Mouse (Mus musculus): ENCODE data around the gene Prox1. TPM values are rescaled to one million over a fixed set of nuclear protein-coding genes. Genes with fewer than 3 reads are reported as not detected.

Prox1 gene
- polyA plus RNA-seq (2015; fragmentation: Nextera tagmentation; extraction: Ambion mirVana), result 14.9 and 18.3 TPM in 2 replicates

DNA sequence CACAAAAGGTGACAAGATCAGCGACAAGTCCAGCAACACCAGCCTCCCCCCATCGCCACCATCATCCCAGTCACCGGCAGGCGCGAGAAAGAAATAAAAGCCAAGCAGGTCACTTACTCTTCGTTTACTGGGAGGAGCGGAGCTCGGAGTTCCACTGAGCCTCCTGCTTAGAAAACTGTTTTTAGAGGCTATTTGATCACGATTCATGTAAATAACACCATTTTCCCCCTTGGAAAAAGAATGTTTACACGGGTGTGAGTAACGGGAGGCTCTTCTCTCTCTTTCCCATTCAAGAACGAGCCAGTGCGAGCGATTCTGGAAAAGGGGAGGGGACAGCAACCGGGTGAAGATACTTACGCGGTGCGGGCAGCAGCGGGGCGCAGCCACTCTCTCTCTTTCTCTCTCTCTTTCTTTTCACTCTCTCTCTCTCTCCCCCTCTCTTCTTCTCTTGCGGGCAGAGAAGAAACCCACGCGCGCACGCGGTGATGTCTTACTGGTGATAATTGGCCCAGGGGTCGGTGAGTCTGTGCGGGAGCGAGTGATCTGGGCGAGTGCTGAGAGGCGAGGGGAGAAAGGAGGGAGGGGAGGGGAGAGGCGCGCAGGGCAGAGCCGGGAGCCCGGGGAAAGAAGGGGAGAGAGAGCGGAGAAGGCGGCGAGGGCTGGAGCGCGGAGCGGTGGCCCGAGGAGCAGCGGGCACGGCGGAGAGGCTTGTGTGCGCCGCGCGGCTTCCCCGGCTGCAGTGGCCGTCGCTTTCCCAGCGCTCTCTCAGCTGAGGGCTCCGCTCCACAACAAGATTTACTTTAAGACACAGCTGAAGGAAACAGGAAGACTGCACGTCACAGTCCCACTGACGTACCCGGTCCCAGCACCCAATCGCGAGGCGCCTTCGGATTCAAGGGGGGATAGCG is at the start of gene Prox1:
TSS of gene Prox1 (minus strand) at position 804 of the 908 bp plus-strand sequence.
- WGBS, result under 1% methylated on average over 56 of the region's 62 CpGs
- H3K4me1 ChIP-seq (replicated peaks), result peaks cover 42% of the 10 kb centered on the region

DNA sequence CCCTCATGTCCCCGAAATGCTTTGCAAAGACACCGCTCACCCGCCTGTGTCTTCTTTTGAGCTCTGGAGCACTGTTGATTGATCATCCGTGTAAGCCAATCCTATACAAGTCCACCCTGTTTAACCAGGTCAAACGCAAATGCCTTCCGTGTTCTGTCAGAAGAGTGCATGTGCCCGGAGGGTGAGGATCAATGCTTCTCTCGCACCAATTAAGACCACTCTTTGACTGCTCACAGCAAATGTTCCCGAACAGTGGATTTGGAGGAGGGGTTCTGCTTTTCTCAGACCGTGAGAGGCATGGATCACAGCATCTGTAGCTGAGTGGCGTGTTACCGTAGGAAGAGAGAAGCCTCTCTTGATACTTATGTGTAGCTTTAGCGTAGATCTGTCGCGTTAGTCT is 46.1 kb upstream of the Prox1 start:
- H3K9me3 ChIP-seq (replicated peaks), result no peaks in the 10 kb centered on the region
- H3K4me3 ChIP-seq, result no peak overlapping the region
- ATAC-seq (replicated peaks; ENCODE audit: insufficient number of reproducible peaks, insufficient read depth, low FRiP score, low read depth), result no peak
- no peaks in the 10 kb centered on the region for H3K36me3 ChIP-seq
- H3K27me3 ChIP-seq, result no peaks in the 10 kb centered on the region
- WGBS, result 82% methylated on average over 15 of the region's 15 CpGs
- H3K27ac ChIP-seq, result no peak overlapping the region
- H3K4me2 ChIP-seq, result no peak overlapping the region
- no peaks in the 10 kb centered on the region for H3K4me1 ChIP-seq (replicated peaks)
- no peak overlapping the region for H3K9ac ChIP-seq

More for the DNA sequence above, at the start of gene Prox1:
- Histone ChIP-seq H3K4me3 (peak within 1 kb of the TSS; percentile 86), H3K36me3 (no peaks in the 10 kb centered on the region), H3K4me2 (peak within 1 kb of the TSS; percentile 87), H3K27ac (peak within 1 kb of the TSS; percentile 98), H3K9me3 (replicated peaks) (no peaks in the 10 kb centered on the region), H3K9ac (peak within 1 kb of the TSS; percentile 89), H3K27me3 (peaks cover 12% of the 10 kb centered on the region; the same call in 1 of the 2 replicates)
- peak; percentile 80 for ATAC-seq (replicated peaks; ENCODE audit: insufficient number of reproducible peaks, insufficient read depth, low FRiP score, low read depth)

DNA sequence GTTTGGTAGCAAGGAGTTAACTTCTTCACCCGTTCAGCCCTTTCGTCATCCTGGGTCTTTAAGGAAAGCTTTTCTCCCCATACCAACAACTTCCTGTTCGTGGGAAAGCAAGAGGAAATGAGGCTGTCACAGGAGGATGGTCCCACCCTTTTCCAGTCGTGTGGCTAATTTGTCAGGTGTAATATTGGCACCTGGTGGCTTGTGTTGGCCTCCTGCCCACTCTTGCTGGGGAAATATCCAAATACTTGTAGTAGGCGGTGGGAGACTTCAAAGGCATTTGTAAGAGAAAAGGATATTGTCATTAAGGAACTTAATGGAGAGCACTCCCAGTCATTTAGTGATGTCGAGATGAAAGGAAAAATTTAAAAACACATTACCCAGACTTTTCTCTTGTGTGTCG is 44.1 kb upstream of the Prox1 start:
- H3K4me3 ChIP-seq, result no peak overlapping the region
- no peak for ATAC-seq (replicated peaks; ENCODE audit: insufficient number of reproducible peaks, insufficient read depth, low FRiP score, low read depth)

DNA sequence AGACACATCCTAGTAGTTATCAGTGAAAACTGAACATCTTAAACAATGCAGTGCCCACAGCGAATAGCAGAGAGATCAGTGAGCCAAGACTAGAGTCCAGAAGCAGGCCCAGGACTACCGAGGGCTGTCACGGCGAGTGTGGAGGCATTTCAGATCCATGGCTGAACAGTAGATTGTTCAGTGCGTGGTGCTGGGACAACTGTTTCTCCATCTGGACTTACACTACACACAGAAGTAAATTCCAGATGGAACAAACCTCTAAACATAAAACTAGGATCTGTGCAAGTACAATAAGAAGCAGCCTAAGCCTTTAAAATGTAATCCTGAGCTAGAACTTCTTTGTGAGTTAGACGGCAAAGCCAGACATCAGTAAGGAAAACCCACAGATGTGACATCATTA is 42.7 kb upstream of the Prox1 start:
- WGBS, result 86% methylated on average over 6 of the region's 6 CpGs
- Histone ChIP-seq H3K4me1 (replicated peaks) (no peaks in the 10 kb centered on the region), H3K36me3 (no peaks in the 10 kb centered on the region), H3K4me2 (no peak overlapping the region), H3K9ac (no peak overlapping the region), H3K27me3 (no peaks in the 10 kb centered on the region), H3K4me3 (no peak overlapping the region), H3K9me3 (replicated peaks) (no peaks in the 10 kb centered on the region), H3K27ac (no peak overlapping the region)
- ATAC-seq (replicated peaks; ENCODE audit: insufficient number of reproducible peaks, insufficient read depth, low FRiP score, low read depth), result no peak

More for the DNA sequence above, 44.1 kb upstream of the Prox1 start:
- Histone ChIP-seq H3K9ac (no peak overlapping the region), H3K9me3 (replicated peaks) (no peaks in the 10 kb centered on the region), H3K36me3 (no peaks in the 10 kb centered on the region), H3K4me1 (replicated peaks) (no peaks in the 10 kb centered on the region), H3K27me3 (no peaks in the 10 kb centered on the region), H3K4me2 (no peak overlapping the region), H3K27ac (no peak overlapping the region)
- 61% methylated on average over 7 of the region's 7 CpGs for WGBS

DNA sequence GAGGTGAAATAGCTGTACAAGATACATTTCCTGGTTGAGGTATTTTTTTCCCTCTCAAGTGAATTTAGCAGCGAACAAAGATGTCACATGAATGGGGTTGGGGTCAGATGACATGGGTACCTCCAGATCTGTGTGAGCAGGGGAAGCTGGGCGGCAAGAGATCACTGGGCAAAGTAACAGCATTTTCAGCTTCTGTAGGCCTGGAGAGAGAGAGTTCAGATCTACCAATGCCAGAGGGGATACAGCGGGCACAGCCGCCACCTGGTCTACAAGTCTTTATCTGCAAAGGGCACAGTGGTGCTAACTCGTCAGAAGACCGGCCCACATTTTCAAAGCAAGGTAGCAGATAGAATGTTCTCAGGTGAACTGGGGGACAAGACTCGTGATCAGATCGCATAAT is 36.7 kb upstream of the Prox1 start:
- H3K9me3 ChIP-seq (replicated peaks), result no peaks in the 10 kb centered on the region
- no peak overlapping the region for H3K4me2 ChIP-seq
- WGBS, result 83% methylated on average over 8 of the region's 8 CpGs
- H3K4me3 ChIP-seq, result no peak overlapping the region
- H3K36me3 ChIP-seq, result no peaks in the 10 kb centered on the region
- H3K9ac ChIP-seq, result no peak overlapping the region
- H3K27me3 ChIP-seq, result no peaks in the 10 kb centered on the region
- H3K27ac ChIP-seq, result no peak overlapping the region
- no peaks in the 10 kb centered on the region for H3K4me1 ChIP-seq (replicated peaks)
- ATAC-seq (replicated peaks; ENCODE audit: insufficient number of reproducible peaks, insufficient read depth, low FRiP score, low read depth), result no peak; the same call in 1 of the 2 replicates

DNA sequence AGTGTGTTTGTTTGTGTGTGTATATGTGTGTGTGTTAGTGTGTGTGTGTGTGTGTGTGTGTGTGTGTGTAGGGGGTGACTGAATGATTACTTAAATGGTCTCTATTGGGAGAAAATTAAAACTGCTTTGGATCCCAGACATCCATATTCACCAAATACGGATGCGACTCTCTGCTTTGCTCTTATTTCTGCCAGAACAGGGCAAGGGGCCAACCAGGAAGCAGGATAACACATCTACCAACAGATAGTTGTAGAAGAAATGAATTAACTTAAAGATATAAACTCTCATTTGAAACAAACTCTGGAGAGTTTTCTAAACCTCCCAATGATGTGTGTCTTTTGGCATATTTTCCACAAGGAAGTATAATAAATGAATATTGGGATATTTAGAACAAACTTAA is 35.2 kb upstream of the Prox1 start:
- H3K9ac ChIP-seq, result no peak overlapping the region
- no peak overlapping the region for H3K4me2 ChIP-seq
- no peaks in the 10 kb centered on the region for H3K36me3 ChIP-seq
- no peaks in the 10 kb centered on the region for H3K9me3 ChIP-seq (replicated peaks)
- H3K4me1 ChIP-seq (replicated peaks), result peaks cover 13% of the 10 kb centered on the region
- no peak overlapping the region for H3K4me3 ChIP-seq
- no peaks in the 10 kb centered on the region for H3K27me3 ChIP-seq
- no peak for ATAC-seq (replicated peaks; ENCODE audit: insufficient number of reproducible peaks, insufficient read depth, low FRiP score, low read depth)
- no peak overlapping the region for H3K27ac ChIP-seq
- 70% methylated on average over 2 of the region's 2 CpGs for WGBS

DNA sequence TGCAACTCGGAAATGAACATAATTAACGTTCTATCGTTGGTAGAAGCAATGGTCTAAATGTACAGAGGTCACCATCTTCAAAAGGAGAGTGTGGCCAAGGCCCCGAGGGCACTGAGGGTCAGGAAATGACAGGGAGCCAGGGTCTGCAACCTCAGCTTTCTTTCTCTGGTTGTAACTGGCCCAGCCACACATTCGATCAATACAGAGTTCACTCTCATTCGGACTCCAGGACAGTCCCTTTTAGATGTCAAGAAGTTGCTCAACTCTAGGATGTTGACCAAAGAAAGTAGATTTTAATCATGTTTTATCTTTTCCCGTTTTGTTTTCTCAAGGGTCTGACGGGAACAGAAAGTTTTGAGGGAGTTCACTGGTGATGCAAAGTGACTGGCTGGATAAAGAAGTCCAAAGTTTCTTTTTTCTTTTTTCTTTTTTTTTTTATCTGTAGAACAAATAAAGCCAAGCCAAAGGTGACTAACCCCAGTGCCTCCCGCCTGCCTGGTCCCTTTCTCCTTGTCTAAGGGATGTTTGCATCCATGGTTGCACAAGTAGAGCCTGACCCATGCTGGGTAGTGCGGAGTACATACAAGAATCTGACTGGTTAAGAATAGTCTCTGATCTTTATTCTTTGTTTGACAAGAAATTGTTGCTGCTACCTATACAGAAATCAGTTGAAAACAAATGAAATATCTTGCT is 34.0 kb upstream of the Prox1 start:
- H3K4me3 ChIP-seq, result no peak overlapping the region
- ATAC-seq (replicated peaks; ENCODE audit: insufficient number of reproducible peaks, insufficient read depth, low FRiP score, low read depth), result no peak
- no peaks in the 10 kb centered on the region for H3K9me3 ChIP-seq (replicated peaks)
- H3K9ac ChIP-seq, result no peak overlapping the region
- no peaks in the 10 kb centered on the region for H3K27me3 ChIP-seq
- no peak overlapping the region for H3K27ac ChIP-seq
- WGBS, result 68% methylated on average over 10 of the region's 10 CpGs
- H3K36me3 ChIP-seq, result no peaks in the 10 kb centered on the region
- H3K4me1 ChIP-seq (replicated peaks), result peaks cover 13% of the 10 kb centered on the region
- no peak overlapping the region for H3K4me2 ChIP-seq

DNA sequence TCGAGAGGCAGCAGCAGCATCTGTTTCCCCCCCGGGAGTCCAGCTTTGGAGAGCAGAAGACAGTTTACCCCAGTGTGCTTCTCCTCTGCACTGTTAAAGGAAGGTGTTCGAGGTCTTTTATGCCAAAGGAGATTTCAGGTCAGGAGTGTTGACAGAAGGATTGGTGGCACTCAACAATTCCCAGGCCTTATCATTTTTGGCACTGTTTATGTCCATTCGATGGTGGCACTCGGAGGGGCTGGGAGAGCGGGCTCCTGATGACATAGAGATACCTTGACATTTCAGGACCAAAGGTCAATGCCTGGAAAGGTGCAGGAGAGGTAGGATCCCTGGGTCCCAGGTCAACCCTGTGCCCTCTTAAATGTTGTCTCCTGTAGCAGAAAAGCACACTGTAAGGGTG is 31.2 kb upstream of the Prox1 start:
- Histone ChIP-seq H3K36me3 (no peaks in the 10 kb centered on the region), H3K9ac (no peak overlapping the region), H3K27me3 (no peaks in the 10 kb centered on the region), H3K4me2 (no peak overlapping the region), H3K4me3 (no peak overlapping the region), H3K9me3 (replicated peaks) (no peaks in the 10 kb centered on the region), H3K27ac (peak overlapping the region; percentile 21; the same call in 1 of the 2 replicates), H3K4me1 (replicated peaks) (peaks cover 13% of the 10 kb centered on the region)
- peak; percentile 47; the same call in 1 of the 2 replicates for ATAC-seq (replicated peaks; ENCODE audit: insufficient number of reproducible peaks, insufficient read depth, low FRiP score, low read depth)
- WGBS, result 33% methylated on average over 6 of the region's 6 CpGs

DNA sequence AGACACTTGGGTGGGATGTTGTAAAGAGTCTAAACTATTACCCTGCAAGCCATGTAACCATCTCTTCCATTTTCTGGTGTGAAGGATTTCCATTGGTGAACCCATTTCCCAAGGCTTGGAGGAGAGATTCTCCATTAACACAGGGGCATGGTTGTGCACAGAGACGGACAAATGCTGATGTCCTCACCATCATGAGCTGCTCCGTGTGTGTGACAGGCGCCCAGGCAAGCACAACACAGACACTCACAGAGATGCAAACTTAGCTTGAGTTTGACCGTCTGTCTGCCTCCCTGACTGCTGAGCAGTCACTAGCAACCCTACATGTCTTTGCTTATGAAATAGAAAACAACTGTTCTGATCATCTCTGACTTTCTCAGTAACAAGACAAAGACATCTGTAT is 30.5 kb upstream of the Prox1 start:
- Histone ChIP-seq H3K9ac (no peak overlapping the region), H3K27ac (no peak overlapping the region), H3K9me3 (replicated peaks) (no peaks in the 10 kb centered on the region), H3K4me1 (replicated peaks) (peaks cover 13% of the 10 kb centered on the region), H3K27me3 (no peaks in the 10 kb centered on the region), H3K36me3 (no peaks in the 10 kb centered on the region), H3K4me2 (no peak overlapping the region), H3K4me3 (no peak overlapping the region)
- 88% methylated on average over 4 of the region's 4 CpGs for WGBS
- no peak for ATAC-seq (replicated peaks; ENCODE audit: insufficient number of reproducible peaks, insufficient read depth, low FRiP score, low read depth)

DNA sequence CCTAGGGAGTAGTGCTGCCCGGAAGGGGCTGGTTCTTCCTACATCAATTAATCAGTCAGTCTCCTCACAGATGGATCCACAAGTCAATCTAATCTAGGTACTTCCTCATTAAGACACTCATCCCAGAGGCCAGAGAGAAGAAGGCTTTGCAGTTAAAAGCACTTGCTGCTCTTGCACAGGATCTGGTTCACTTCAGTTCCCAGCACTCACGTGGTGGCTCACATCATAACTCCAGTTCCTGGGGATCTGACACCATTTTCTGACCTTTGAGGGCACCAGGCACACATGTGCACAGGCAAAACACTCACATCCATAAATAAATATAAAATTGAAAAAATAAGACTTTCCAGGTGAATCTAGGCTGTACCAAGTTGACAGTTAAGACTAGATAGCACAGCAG is 27.7 kb upstream of the Prox1 start:
- no peak overlapping the region for H3K9ac ChIP-seq
- no peak overlapping the region for H3K4me3 ChIP-seq
- peaks cover 13% of the 10 kb centered on the region for H3K4me1 ChIP-seq (replicated peaks)
- 85% methylated on average over 2 of the region's 2 CpGs for WGBS
- ATAC-seq (replicated peaks; ENCODE audit: insufficient number of reproducible peaks, insufficient read depth, low FRiP score, low read depth), result no peak
- H3K4me2 ChIP-seq, result no peak overlapping the region
- H3K36me3 ChIP-seq, result no peaks in the 10 kb centered on the region
- H3K27ac ChIP-seq, result no peak overlapping the region
- H3K9me3 ChIP-seq (replicated peaks), result no peaks in the 10 kb centered on the region
- H3K27me3 ChIP-seq, result no peaks in the 10 kb centered on the region

DNA sequence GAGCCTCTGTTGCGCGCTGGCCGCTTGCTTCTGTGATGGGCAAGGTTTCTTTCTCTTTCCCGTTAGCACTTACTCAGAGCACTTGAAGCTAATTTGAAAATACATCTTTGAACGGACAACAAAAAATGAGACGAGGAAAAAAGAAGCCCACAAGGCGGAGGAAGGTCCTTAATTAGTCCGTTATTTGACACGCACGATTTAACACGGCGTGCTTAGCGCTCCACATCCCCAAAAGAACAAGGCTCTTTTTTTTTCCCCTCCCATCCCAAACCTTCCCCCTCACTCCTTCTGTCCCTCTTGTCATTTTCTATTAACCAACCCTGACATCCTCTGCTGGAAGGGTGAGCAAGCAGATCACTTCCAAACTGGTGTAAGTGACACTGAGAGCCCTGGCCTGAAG is 21.5 kb upstream of the Prox1 start:
- ATAC-seq (replicated peaks; ENCODE audit: insufficient number of reproducible peaks, insufficient read depth, low FRiP score, low read depth), result no peak
- no peaks in the 10 kb centered on the region for H3K27me3 ChIP-seq
- no peaks in the 10 kb centered on the region for H3K9me3 ChIP-seq (replicated peaks)
- no peak overlapping the region for H3K4me3 ChIP-seq
- H3K4me1 ChIP-seq (replicated peaks), result peaks cover 23% of the 10 kb centered on the region
- H3K36me3 ChIP-seq, result no peaks in the 10 kb centered on the region
- 85% methylated on average over 13 of the region's 13 CpGs for WGBS
- H3K27ac ChIP-seq, result no peak overlapping the region
- H3K4me2 ChIP-seq, result no peak overlapping the region
- no peak overlapping the region for H3K9ac ChIP-seq

Data from heart, embryonic 15.5 days (tissue).